Comparison of ENCODE assay signal across 24 mouse cellular contexts in genomic region chr2:163871266-163871665, GRCm38 (mm10). TPM values are rescaled to one million over a fixed set of nuclear protein-coding genes. Genes with fewer than 3 reads are reported as not detected.
"Had no signal": no experiment of that assay in that cellular context is flagged by ENCODE, and none has a peak within 500 bp of the region (broad histone marks: within the 10 kb centered on the region; RNA-seq: fewer than 3 reads in every experiment).

No protein-coding gene starts in this region.

- H3K36me3 ChIP-seq: neural tube, embryonic 13.5 days; neural tube, embryonic 15.5 days; stomach, embryonic 15.5 days had no signal

- H3K4me2 ChIP-seq: neural tube, embryonic 13.5 days; neural tube, embryonic 15.5 days; stomach, embryonic 15.5 days had no signal

- DNase-seq: retina, postnatal 1 day; right cerebral cortex, adult 18-20 months; right cerebral cortex, postnatal 14 days; right cerebral cortex, postnatal 25 days; right cerebral cortex, postnatal 4 days; spleen, adult 18-20 months; thymus, adult 18-20 months; thymus, adult 2 months; thymus, postnatal 14 days; thymus, postnatal 25 days; thymus, postnatal 36 days; thymus, postnatal 4 days had no signal

- H3K27me3 ChIP-seq: neural tube, embryonic 13.5 days; neural tube, embryonic 15.5 days; stomach, embryonic 15.5 days had no signal

- H3K9me3 ChIP-seq: neural tube, embryonic 13.5 days; neural tube, embryonic 15.5 days; stomach, embryonic 15.5 days had no signal

- H3K4me1 ChIP-seq: stomach, embryonic 15.5 days had no signal

- H3K9ac ChIP-seq: neural tube, embryonic 13.5 days; neural tube, embryonic 15.5 days; stomach, embryonic 15.5 days had no signal

- H3K27ac ChIP-seq: neural tube, embryonic 13.5 days; neural tube, embryonic 15.5 days; stomach, embryonic 15.5 days; stomach, postnatal 0 days had no signal

- H3K4me3 ChIP-seq: neural tube, embryonic 13.5 days; neural tube, embryonic 15.5 days; stomach, embryonic 15.5 days had no signal

RNA-seq across cellular contexts. Expression of gene Kcnk15, which starts 17.8 kb away (rescaled TPM):
- total RNA-seq: neutrophil, adult 5-6 weeks had no signal
- polyA plus RNA-seq: neural tube, embryonic 13.5 days; neural tube, embryonic 15.5 days; small intestine, adult 2 months; spleen, adult 2 months; stomach, embryonic 14.5 days; stomach, embryonic 15.5 days; stomach, embryonic 16.5 days; stomach, postnatal 0 days; testis, adult 2 months; thymus, adult 2 months; thymus, postnatal 0 days; urinary bladder, adult 2 months had no signal

RNA-seq across cellular contexts. Expression of gene Rims4, which starts 47.2 kb away (rescaled TPM):
- total RNA-seq: neutrophil, adult 5-6 weeks had no signal
- polyA plus RNA-seq: thymus, postnatal 0 days had no signal

RNA-seq across cellular contexts. Expression of gene Ccn5, which starts 50.6 kb away (rescaled TPM):
- total RNA-seq: neutrophil, adult 5-6 weeks had no signal
- polyA plus RNA-seq: small intestine, adult 2 months; stomach, embryonic 15.5 days had no signal
